Mouse (Mus musculus) hindbrain, embryonic 15.5 days (tissue): ENCODE measurements around the gene Fam169b. TPM values are rescaled to one million over a fixed set of nuclear protein-coding genes. Genes with fewer than 3 reads are reported as not detected.

Experiments used
- ATAC-seq: fragments of 200-750 bp; cut with Nextera tagmentation; 2 replicates; pipeline ENCODE4 v1.8.0; 2017; ENCODE audit warnings: low read depth, moderate number of reproducible peaks, moderate TSS enrichment; ENCODE audit not compliant: low FRiP score
- H3K27ac ChIP-seq: fragments of 300-500 bp; sonication (generic); replicated peaks from 2 replicates; pipeline ENCODE4 v1.5.1; 2015; ENCODE audit warnings: mild to moderate bottlenecking, inconsistent platforms
- H3K27me3 ChIP-seq: fragments of 300-500 bp; sonication (generic); 2 replicates; pipeline ENCODE4 v1.6.1; 2015; ENCODE audit warnings: control low read depth, inconsistent platforms
- H3K36me3 ChIP-seq: fragments of 300-500 bp; sonication (generic); 2 replicates; pipeline ENCODE4 v1.6.1; 2015; ENCODE audit warnings: control low read depth, inconsistent platforms
- H3K4me1 ChIP-seq: fragments of 300-500 bp; sonication (generic); replicated peaks from 2 replicates; pipeline ENCODE4 v1.6.1; 2015; ENCODE audit warnings: control low read depth, inconsistent platforms
- H3K4me2 ChIP-seq: fragments of 300-500 bp; sonication (generic); 2 replicates; pipeline ENCODE4 v1.6.1; 2015; ENCODE audit warnings: moderate library complexity, mild to moderate bottlenecking, inconsistent platforms
- H3K4me3 ChIP-seq: fragments of 300-500 bp; sonication (generic); 2 replicates; pipeline ENCODE4 v1.5.1; 2015; ENCODE audit warnings: mild to moderate bottlenecking, inconsistent platforms
- H3K9ac ChIP-seq: fragments of 300-500 bp; sonication (generic); 2 replicates; pipeline ENCODE4 v1.6.1; 2015; ENCODE audit warnings: inconsistent platforms
- H3K9me3 ChIP-seq: fragments of 300-500 bp; sonication (generic); 2 replicates; pipeline ENCODE4 v1.6.1; 2016; ENCODE audit warnings: control low read depth, inconsistent platforms
- WGBS: fragments of 180-500 bp; shearing (Covaris S2); methylation state at CpG from one replicate; pipeline ENCODE4 v1.1.7; 2015; 5-methylcytosine and 5-hydroxymethylcytosine counted together
- polyA plus RNA-seq: library from polyadenylated mRNA; unstranded; fragments of >200 nt; fragmentation: Nextera tagmentation; extraction: Ambion mirVana; gene quantifications from 2 replicates; pipeline ENCODE4 v1.2.1, GENCODE M21; 2015

Fam169b gene
- polyA plus RNA-seq, 1 experiment from 2014 or later: 0.12 TPM

DNA sequence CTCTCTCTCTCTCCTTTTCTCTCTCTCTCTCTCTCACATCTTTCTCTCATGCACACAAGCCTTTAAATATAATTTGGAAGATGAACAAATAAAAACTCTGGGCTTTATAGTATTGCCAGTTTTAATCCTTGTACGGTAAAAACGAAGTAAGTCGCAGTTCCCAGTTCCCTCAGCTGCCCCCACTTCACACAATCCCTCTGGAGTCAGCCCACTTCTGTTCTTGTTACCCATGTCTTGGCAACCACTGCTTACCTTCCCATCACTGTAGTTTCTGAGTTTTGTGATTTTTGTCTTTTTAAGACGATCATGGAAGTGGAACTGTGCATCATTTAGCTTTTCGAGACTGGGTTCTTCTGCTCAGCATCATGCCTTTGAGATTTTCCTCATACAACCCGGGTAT is 65.0 kb downstream of the Fam169b start:
- no peaks in the 10 kb centered on the region for H3K36me3 ChIP-seq
- no peaks in the 10 kb centered on the region for H3K27me3 ChIP-seq
- H3K4me2 ChIP-seq: no peak overlapping the region
- H3K27ac ChIP-seq: no peak overlapping the region
- no peaks in the 10 kb centered on the region for H3K9me3 ChIP-seq
- no peak for ATAC-seq
- no peak overlapping the region for H3K4me3 ChIP-seq
- no peaks in the 10 kb centered on the region for H3K4me1 ChIP-seq
- H3K9ac ChIP-seq: no peak overlapping the region
- WGBS: 50% methylated on average over 6 of the region's 6 CpGs

DNA sequence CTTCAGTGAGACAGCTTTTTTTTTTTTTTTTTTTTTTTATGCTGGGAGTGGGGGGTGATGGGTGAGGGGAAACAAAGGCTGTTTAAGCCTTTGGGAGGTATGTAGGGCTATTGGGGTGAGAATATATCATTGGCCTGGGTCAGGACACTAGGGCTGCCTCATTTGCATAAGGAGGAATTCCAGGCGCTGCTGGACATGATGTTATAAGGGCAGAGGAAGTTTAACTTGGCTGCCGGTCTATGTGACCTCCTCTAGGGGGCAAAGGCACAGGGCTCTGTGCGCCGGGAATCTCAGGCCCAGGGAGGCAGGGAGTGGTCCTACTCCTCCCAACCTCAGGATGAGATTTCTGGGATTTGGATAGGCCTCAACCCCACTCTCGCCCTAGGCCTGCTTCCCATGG is 70.9 kb downstream of the Fam169b start:
- H3K9me3 ChIP-seq: no peaks in the 10 kb centered on the region
- no peak overlapping the region for H3K4me3 ChIP-seq
- ATAC-seq: no peak
- no peaks in the 10 kb centered on the region for H3K36me3 ChIP-seq
- H3K4me2 ChIP-seq: no peak overlapping the region
- H3K4me1 ChIP-seq: no peaks in the 10 kb centered on the region
- H3K27ac ChIP-seq: no peak overlapping the region
- H3K27me3 ChIP-seq: no peaks in the 10 kb centered on the region
- no peak overlapping the region for H3K9ac ChIP-seq
- WGBS: 48% methylated on average over 5 of the region's 5 CpGs

GRCm38 (mm10) chr7:68345963-68346362 is 72.3 kb downstream of the Fam169b start:
- H3K9ac ChIP-seq: no peak overlapping the region
- H3K4me3 ChIP-seq: no peak overlapping the region
- H3K4me2 ChIP-seq: no peak overlapping the region
- WGBS: 83% methylated on average over 10 of the region's 10 CpGs
- H3K36me3 ChIP-seq: no peaks in the 10 kb centered on the region
- no peaks in the 10 kb centered on the region for H3K27me3 ChIP-seq
- no peaks in the 10 kb centered on the region for H3K4me1 ChIP-seq
- no peaks in the 10 kb centered on the region for H3K9me3 ChIP-seq
- H3K27ac ChIP-seq: no peak overlapping the region
- no peak for ATAC-seq

DNA sequence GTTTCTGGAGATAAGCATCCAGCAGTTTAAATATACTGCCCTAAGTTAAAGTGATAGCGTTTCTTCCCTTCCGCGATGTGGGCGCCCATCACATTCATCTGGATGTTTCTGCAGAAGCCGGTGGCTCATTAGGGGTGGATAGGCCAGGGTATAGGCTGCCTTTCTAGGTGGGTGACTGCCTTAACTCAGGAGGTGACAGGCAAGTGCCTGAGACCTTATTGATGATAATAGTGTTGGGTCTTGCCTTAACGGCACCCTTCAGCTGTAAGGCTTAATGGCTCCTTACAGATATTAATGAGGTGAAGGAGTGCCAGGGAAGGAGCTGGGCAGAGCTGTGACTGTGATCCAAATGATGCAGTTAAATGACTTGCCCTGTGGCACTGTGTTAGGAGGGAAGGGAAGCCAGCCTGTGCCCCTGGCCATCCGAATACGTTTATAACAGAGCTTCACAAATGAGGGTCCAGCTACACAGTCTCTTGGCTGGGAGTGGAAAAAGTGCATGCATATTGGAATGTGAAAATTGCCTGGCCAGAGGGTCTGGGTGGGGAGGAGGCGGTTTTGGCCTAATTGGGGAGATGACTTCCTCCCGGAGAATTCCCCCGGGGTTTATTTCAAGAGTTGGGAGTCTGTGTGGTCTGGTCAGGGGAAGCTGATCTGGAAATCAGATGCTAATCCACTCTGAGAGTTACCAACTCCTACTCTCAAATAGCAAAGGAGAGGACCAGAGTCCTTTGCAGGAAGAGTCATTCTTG is 81.9 kb downstream of the Fam169b start:
- 0 out of 2 replicates have a peak, but pooled peaks have one; percentile 30 for ATAC-seq
- 74% methylated on average over 11 of the region's 11 CpGs for WGBS

GRCm38 (mm10) chr7:68357407-68357806 is 83.8 kb downstream of the Fam169b start:
- H3K27me3 ChIP-seq: peaks cover 7% of the 10 kb centered on the region; the same call in 1 of the 2 replicates
- no peak for ATAC-seq

More for the DNA sequence above, 81.9 kb downstream of the Fam169b start:
- Histone ChIP-seq H3K9ac (no peak overlapping the region), H3K27ac (no peak overlapping the region), H3K9me3 (no peaks in the 10 kb centered on the region), H3K4me2 (no peak overlapping the region), H3K27me3 (peaks cover 7% of the 10 kb centered on the region; the same call in 1 of the 2 replicates), H3K4me3 (no peak overlapping the region), H3K36me3 (no peaks in the 10 kb centered on the region), H3K4me1 (no peaks in the 10 kb centered on the region)

GRCm38 (mm10) chr7:68362609-68363008 is 89.0 kb downstream of the Fam169b start:
- H3K4me2 ChIP-seq: no peak overlapping the region
- H3K9me3 ChIP-seq: no peaks in the 10 kb centered on the region
- peaks cover 7% of the 10 kb centered on the region; the same call in 1 of the 2 replicates for H3K27me3 ChIP-seq
- 73% methylated on average over 7 of the region's 7 CpGs for WGBS
- no peak overlapping the region for H3K4me3 ChIP-seq
- H3K4me1 ChIP-seq: no peaks in the 10 kb centered on the region
- H3K27ac ChIP-seq: no peak overlapping the region
- H3K36me3 ChIP-seq: no peaks in the 10 kb centered on the region
- ATAC-seq: no peak
- H3K9ac ChIP-seq: no peak overlapping the region

More at GRCm38 (mm10) chr7:68357407-68357806, 83.8 kb downstream of the Fam169b start:
- H3K4me3 ChIP-seq: no peak overlapping the region
- no peak overlapping the region for H3K27ac ChIP-seq
- WGBS: 23% methylated on average over 7 of the region's 7 CpGs
- no peak overlapping the region for H3K4me2 ChIP-seq
- H3K4me1 ChIP-seq: no peaks in the 10 kb centered on the region
- H3K36me3 ChIP-seq: no peaks in the 10 kb centered on the region
- H3K9ac ChIP-seq: no peak overlapping the region
- no peaks in the 10 kb centered on the region for H3K9me3 ChIP-seq

DNA sequence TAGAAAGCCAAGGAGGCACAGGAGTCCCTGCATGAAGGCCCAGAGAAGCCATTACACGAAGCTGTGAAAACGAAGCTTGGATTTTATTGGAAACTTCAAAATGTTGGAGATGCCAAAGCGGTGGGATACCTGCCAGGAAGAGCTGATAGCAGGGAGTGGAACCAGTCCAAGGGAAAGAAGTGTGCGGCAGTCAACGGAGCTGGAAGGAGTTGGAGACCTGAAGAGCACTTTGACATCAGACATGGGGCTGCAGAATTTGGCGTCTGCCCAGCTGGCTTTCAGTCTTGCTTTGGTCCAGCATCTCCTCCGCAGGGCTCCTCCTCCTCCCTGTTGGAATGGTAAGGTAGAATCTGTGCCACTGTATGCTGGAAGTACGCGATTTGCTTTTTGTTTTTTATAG is 92.1 kb downstream of the Fam169b start:
- H3K27me3 ChIP-seq: peaks cover 14% of the 10 kb centered on the region
- WGBS: 75% methylated on average over 9 of the region's 9 CpGs
- no peaks in the 10 kb centered on the region for H3K4me1 ChIP-seq
- H3K4me2 ChIP-seq: no peak overlapping the region
- no peak overlapping the region for H3K9ac ChIP-seq
- no peak overlapping the region for H3K4me3 ChIP-seq
- H3K27ac ChIP-seq: no peak overlapping the region
- ATAC-seq: no peak
- H3K36me3 ChIP-seq: no peaks in the 10 kb centered on the region
- no peaks in the 10 kb centered on the region for H3K9me3 ChIP-seq

GRCm38 (mm10) chr7:68368948-68369347 is 95.3 kb downstream of the Fam169b start:
- WGBS: 93% methylated on average over 12 of the region's 12 CpGs
- Histone ChIP-seq H3K27ac (no peak overlapping the region), H3K4me3 (no peak overlapping the region), H3K4me1 (no peaks in the 10 kb centered on the region), H3K4me2 (no peak overlapping the region), H3K9ac (no peak overlapping the region), H3K36me3 (no peaks in the 10 kb centered on the region), H3K27me3 (peaks cover 33% of the 10 kb centered on the region), H3K9me3 (no peaks in the 10 kb centered on the region)
- ATAC-seq: no peak

GRCm38 (mm10) chr7:68369694-68370093 is 96.1 kb downstream of the Fam169b start:
- Histone ChIP-seq H3K4me1 (peaks cover 4% of the 10 kb centered on the region), H3K27ac (no peak overlapping the region), H3K27me3 (peaks cover 33% of the 10 kb centered on the region), H3K4me2 (peak overlapping the region; percentile 46), H3K9ac (no peak overlapping the region), H3K4me3 (peak overlapping the region; percentile 26; the same call in 1 of the 2 replicates), H3K9me3 (no peaks in the 10 kb centered on the region), H3K36me3 (no peaks in the 10 kb centered on the region)
- WGBS: 0% methylated on average over 12 of the region's 13 CpGs
- peak; percentile 37; the same call in 1 of the 2 replicates for ATAC-seq

GRCm38 (mm10) chr7:68374109-68374857 is 100.6 kb downstream of the Fam169b start:
- no peak overlapping the region for H3K27ac ChIP-seq
- peak overlapping the region; percentile 54 for H3K4me2 ChIP-seq
- peak; percentile 74 for ATAC-seq
- peaks cover 22% of the 10 kb centered on the region for H3K27me3 ChIP-seq
- H3K9ac ChIP-seq: peak overlapping the region; percentile 34
- H3K36me3 ChIP-seq: no peaks in the 10 kb centered on the region
- H3K9me3 ChIP-seq: no peaks in the 10 kb centered on the region
- peak overlapping the region; percentile 28 for H3K4me3 ChIP-seq
- peaks cover 4% of the 10 kb centered on the region for H3K4me1 ChIP-seq
- WGBS: 17% methylated on average over 16 of the region's 16 CpGs

- H3K4me2 ChIP-seq: no peak overlapping the region
- ATAC-seq: no peak
- H3K36me3 ChIP-seq: no peaks in the 10 kb centered on the region
- 0 out of 2 replicates have a peak, but pooled peaks cover 5% of the 10 kb centered on the region for H3K4me1 ChIP-seq
- 25% methylated on average over 9 of the region's 9 CpGs for WGBS
- H3K27ac ChIP-seq: no peak overlapping the region
- no peak overlapping the region for H3K4me3 ChIP-seq
- no peak overlapping the region for H3K9ac ChIP-seq
- H3K27me3 ChIP-seq: no peaks in the 10 kb centered on the region
- H3K9me3 ChIP-seq: no peaks in the 10 kb centered on the region
These were observed 108.5 kb downstream of the Fam169b start for GRCm38 (mm10) chr7:68382187-68382586.

DNA sequence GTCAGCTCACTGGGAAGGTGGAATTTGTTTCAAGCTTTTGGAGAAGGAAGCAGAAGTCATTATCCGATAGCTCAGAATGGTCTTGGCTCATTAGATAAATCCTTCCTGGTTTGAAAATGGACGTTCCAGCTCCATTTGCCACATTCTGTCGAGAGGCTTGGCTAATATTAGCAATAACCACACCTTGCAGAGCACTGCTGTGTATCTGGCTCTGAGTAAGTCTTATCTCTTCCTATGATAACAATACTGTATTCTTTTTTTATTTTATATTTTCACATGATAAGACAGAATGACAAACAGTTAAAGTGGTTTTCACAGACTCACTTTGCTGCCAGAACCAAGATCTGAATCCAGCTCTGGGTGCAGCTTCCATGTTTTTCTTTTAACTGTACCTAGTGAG is 113.1 kb downstream of the Fam169b start:
- 0 out of 2 replicates have a peak, but pooled peaks cover 5% of the 10 kb centered on the region for H3K4me1 ChIP-seq

More for the DNA sequence above, 113.1 kb downstream of the Fam169b start:
- H3K4me2 ChIP-seq: no peak overlapping the region
- WGBS: 88% methylated on average over 3 of the region's 3 CpGs
- no peaks in the 10 kb centered on the region for H3K9me3 ChIP-seq
- H3K4me3 ChIP-seq: no peak overlapping the region
- H3K36me3 ChIP-seq: no peaks in the 10 kb centered on the region
- no peak overlapping the region for H3K27ac ChIP-seq
- no peak for ATAC-seq
- H3K27me3 ChIP-seq: no peaks in the 10 kb centered on the region
- no peak overlapping the region for H3K9ac ChIP-seq
